Mouse (Mus musculus) CH12.LX (cell line): ENCODE measurements around the gene Gm44511. TPM values are rescaled to one million over a fixed set of nuclear protein-coding genes. Genes with fewer than 3 reads are reported as not detected.
A peak's percentile ranks its signal among the peaks of the same experiment; 100 is the strongest.
"Not testable (repeated sequence)": the region's sequence is repeated elsewhere in the genome, so short reads cannot be mapped to it uniquely, and the experiment has no call there.

ENCODE experiments used
- DNase-seq: peaks from one replicate; pipeline ENCODE4 v3.0.0-alpha.2; 2013; ENCODE audit errors: extremely low read depth
- H3K27ac ChIP-seq: 2 replicates; pipeline ENCODE4 v1.5.1; 2012; ENCODE audit warnings: low read depth, mild to moderate bottlenecking, control low read depth, moderate library complexity; ENCODE audit not compliant: insufficient read depth
- H3K27me3 ChIP-seq: replicated peaks from 2 replicates; pipeline ENCODE3; 2012; ENCODE audit warnings: inconsistent platforms
- H3K36me3 ChIP-seq, 2 experiments: replicated peaks in 1 of 2; 2 replicates each; pipeline versions ENCODE3 to v1.6.1; 2012; ENCODE audit warnings: inconsistent platforms in 1 of 2, low read length in 1 of 2, mild to moderate bottlenecking in 1 of 2, mixed read lengths in 1 of 2, moderate library complexity in 1 of 2; ENCODE audit not compliant: control insufficient read depth in 1 of 2, insufficient read depth in 1 of 2
- H3K4me1 ChIP-seq, 2 experiments: 2 replicates each; pipeline ENCODE4 v1.6.1; 2012; ENCODE audit warnings: inconsistent platforms in 1 of 2, moderate library complexity in 1 of 2; ENCODE audit not compliant: insufficient read depth in 2 of 2, control insufficient read depth in 1 of 2
- H3K4me2 ChIP-seq: 2 replicates; pipeline ENCODE4 v1.6.1; 2012; ENCODE audit warnings: low read depth, mild to moderate bottlenecking, control low read depth; ENCODE audit not compliant: poor library complexity, insufficient read depth, severe bottlenecking
- H3K4me3 ChIP-seq, 3 experiments: fragments of 150-350 bp in 1 of 3; sonication (generic) in 1 of 3; replicated peaks in 1 of 3; 2 replicates each; pipeline versions ENCODE3 to v1.5.1; 2011 to 2012; ENCODE audit warnings: low read depth in 2 of 3, low read length in 2 of 3, mild to moderate bottlenecking in 2 of 3, moderate library complexity in 2 of 3, control low read depth in 1 of 3, improper control_type of control experiment in 1 of 3, inconsistent platforms in 1 of 3, mixed read lengths in 1 of 3; ENCODE audit not compliant: poor library complexity in 1 of 3
- H3K79me2 ChIP-seq: replicated peaks from 2 replicates; pipeline ENCODE4 v1.6.1; 2012; ENCODE audit warnings: mild to moderate bottlenecking, moderate library complexity; ENCODE audit not compliant: control insufficient read depth, poor library complexity, insufficient read depth, severe bottlenecking; ENCODE audit errors: extremely low read depth
- H3K9ac ChIP-seq: 2 replicates; pipeline ENCODE4 v1.6.1; 2012; ENCODE audit warnings: low read depth, mild to moderate bottlenecking, control low read depth, moderate library complexity; ENCODE audit not compliant: insufficient read depth
- H3K9me3 ChIP-seq: replicated peaks from 2 replicates; pipeline ENCODE3; 2012; ENCODE audit warnings: low read length, inconsistent platforms, mixed read lengths
- CHD1 ChIP-seq: IDR thresholded peaks from 2 replicates; pipeline ENCODE4 v1.6.1; 2012; ENCODE audit warnings: low read depth, low read length, improper control_type of control experiment, inconsistent platforms
- CTCF ChIP-seq, 2 experiments: IDR thresholded peaks in 1 of 2; conservative IDR thresholded peaks in 1 of 2; 2 replicates each; pipeline ENCODE4 v1.5.1; 2011 to 2012; ENCODE audit warnings: low read depth in 2 of 2, low read length in 2 of 2, improper control_type of control experiment in 1 of 2, inconsistent platforms in 1 of 2, mild to moderate bottlenecking in 1 of 2, moderate library complexity in 1 of 2
- EP300 ChIP-seq: IDR thresholded peaks from 2 replicates; pipeline ENCODE4 v1.6.1; 2011; ENCODE audit warnings: low read length, improper control_type of control experiment
- ETS1 ChIP-seq: conservative IDR thresholded peaks from 2 replicates; pipeline ENCODE4 v1.6.1; 2012; ENCODE audit warnings: low read depth, mild to moderate bottlenecking, inconsistent platforms, low read length, improper control_type of control experiment, moderate library complexity
- IRF4 ChIP-seq: IDR thresholded peaks from 2 replicates; pipeline ENCODE4 v1.6.1; 2014; ENCODE audit warnings: low read depth, mild to moderate bottlenecking, inconsistent platforms, low read length, improper control_type of control experiment
- KAT2A ChIP-seq: IDR thresholded peaks from 2 replicates; pipeline ENCODE4 v1.6.1; 2012; ENCODE audit warnings: low read length, improper control_type of control experiment, inconsistent platforms; ENCODE audit not compliant: insufficient replicate concordance
- MAZ ChIP-seq: IDR thresholded peaks from 2 replicates; pipeline ENCODE4 v1.6.1; 2012; ENCODE audit warnings: low read depth, mild to moderate bottlenecking, inconsistent platforms, low read length, improper control_type of control experiment, moderate library complexity
- NELFE ChIP-seq: IDR thresholded peaks from 2 replicates; pipeline ENCODE4 v1.6.1; 2011; ENCODE audit warnings: low read depth, low read length, improper control_type of control experiment
- PAX5 ChIP-seq: IDR thresholded peaks from 2 replicates; pipeline ENCODE4 v1.6.1; 2012; ENCODE audit warnings: low read length, inconsistent platforms, mixed read lengths
- TBP ChIP-seq: conservative IDR thresholded peaks from 2 replicates; pipeline ENCODE4 v1.6.1; 2011; ENCODE audit warnings: low read depth, low read length, improper control_type of control experiment
- TCF12 ChIP-seq: IDR thresholded peaks from 2 replicates; pipeline ENCODE4 v1.6.1; 2014; ENCODE audit warnings: low read depth, mild to moderate bottlenecking, inconsistent platforms, low read length, improper control_type of control experiment
- USF1 ChIP-seq: IDR thresholded peaks from 2 replicates; pipeline ENCODE4 v1.6.1; 2014; ENCODE audit warnings: low read depth, mild to moderate bottlenecking, inconsistent platforms, low read length, improper control_type of control experiment
- USF2 ChIP-seq: conservative IDR thresholded peaks from 2 replicates; pipeline ENCODE4 v1.6.1; 2011; ENCODE audit warnings: low read depth, low read length, improper control_type of control experiment
- ZC3H11A ChIP-seq: IDR thresholded peaks from 2 replicates; pipeline ENCODE4 v1.6.1; 2012; ENCODE audit warnings: low read depth, mild to moderate bottlenecking, inconsistent platforms, low read length, improper control_type of control experiment
- ZKSCAN1 ChIP-seq: IDR thresholded peaks from 2 replicates; pipeline ENCODE4 v1.6.1; 2012; ENCODE audit warnings: low read depth, inconsistent platforms, low read length, improper control_type of control experiment, borderline replicate concordance
- dilution Hi-C: fragments of 300-500 bp; cut with MboI; formaldehyde crosslinking; loops from 2 replicates; pipeline ENCODE4 v1.14.3; 2020; ENCODE audit warnings: low sequenced_read_pairs; ENCODE audit not compliant: extremely low pct_unique_long_range_greater_than_20kb, extremely low pct_ligation_motif_present
- in situ Hi-C: fragments of 300-500 bp; cut with MboI; formaldehyde crosslinking; loops from 3 replicates; pipeline ENCODE4 v1.14.3; 2019; ENCODE audit warnings: low sequenced_read_pairs, low pct_ligation_motif_present, low pct_unique_long_range_greater_than_20kb, mixed read lengths
- polyA plus RNA-seq: library from polyadenylated mRNA; unstranded; fragments of >175 nt; gene quantifications from 2 replicates; pipeline ENCODE4 v1.2.1, GENCODE M21; 2012; ENCODE audit warnings: low read depth; ENCODE audit not compliant: insufficient read length
- total RNA-seq, 2 experiments: library from RNA; depleted of rRNA; stranded (reverse); fragments of 300-350 nt in 1 of 2; fragments of >200 nt in 1 of 2; gene quantifications; 2 replicates each; pipeline ENCODE4 v1.2.3; 2012 to 2014

Gene Gm44511
- total and polyA plus RNA-seq, 3 experiments: not detected

- Histone ChIP-seq H3K79me2 (no peaks in the 10 kb centered on the region), H3K4me2 (peak overlapping the region; percentile 45; the same call in 1 of the 2 replicates), H3K9me3 (no peaks in the 10 kb centered on the region), H3K27me3 (no peaks in the 10 kb centered on the region), H3K4me1 (peaks cover 6 to 17% of the 10 kb centered on the region in 2 experiments; a peak in 3 of 4 replicates), H3K36me3 (no peaks in the 10 kb centered on the region), H3K9ac (no peak overlapping the region), H3K4me3 (no peak overlapping the region), H3K27ac (no peak overlapping the region)
- TF ChIP-seq ETS1 (no peak), USF2 (no peak), EP300 (no peak), MAZ (no peak), KAT2A (no peak), ZC3H11A (no peak), USF1 (no peak), TCF12 (no peak), TBP (no peak), NELFE (no peak), ZKSCAN1 (no peak), IRF4 (no peak), CHD1 (no peak), PAX5 (no peak), CTCF (conservative IDR thresholded peaks at IDR 0.05 in 1 of 2, IDR thresholded peaks at IDR 0.05 in 1 of 2; ENCODE audit: low read depth in 2 of 2, low read length in 2 of 2) (no peak)
- in situ Hi-C loops (no loop called here), dilution Hi-C loops (no loop called here)
- no peak for DNase-seq
These were observed 66.7 kb downstream of the Gm44511 start for GRCm38 (mm10) chr6:128759221-128759950.

DNA sequence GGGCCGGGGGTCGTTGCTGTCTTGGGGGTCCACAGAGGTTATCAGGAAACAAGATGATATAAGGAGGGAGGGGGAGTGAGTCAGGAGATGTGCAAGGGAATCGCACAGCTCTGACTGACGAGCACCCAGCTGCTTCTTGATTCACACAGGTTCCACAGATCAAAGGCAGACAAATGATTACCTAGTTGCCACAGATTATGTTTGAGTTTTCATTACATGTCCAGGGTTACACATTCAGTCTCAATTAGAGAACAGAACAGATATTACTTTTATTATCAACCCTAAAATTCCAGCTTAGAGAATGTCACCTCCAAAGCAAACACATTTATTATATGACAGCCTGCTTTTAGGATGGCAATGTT is 70.7 kb downstream of the Gm44511 start:
- in situ Hi-C loops, H3K9me3 ChIP-seq, H3K9ac ChIP-seq, H3K79me2 ChIP-seq, DNase-seq, H3K4me2 ChIP-seq, H3K4me3 ChIP-seq, dilution Hi-C loops, H3K4me1 ChIP-seq, H3K36me3 ChIP-seq, H3K27me3 ChIP-seq, H3K27ac ChIP-seq: not testable (repeated sequence)

GRCm38 (mm10) chr6:128754748-128755401 is 71.2 kb downstream of the Gm44511 start:
- H3K9me3 ChIP-seq, in situ Hi-C loops, H3K4me1 ChIP-seq, H3K4me2 ChIP-seq, DNase-seq, H3K36me3 ChIP-seq, dilution Hi-C loops, H3K27me3 ChIP-seq, H3K4me3 ChIP-seq, H3K9ac ChIP-seq, H3K27ac ChIP-seq, H3K79me2 ChIP-seq: not testable (repeated sequence)

DNA sequence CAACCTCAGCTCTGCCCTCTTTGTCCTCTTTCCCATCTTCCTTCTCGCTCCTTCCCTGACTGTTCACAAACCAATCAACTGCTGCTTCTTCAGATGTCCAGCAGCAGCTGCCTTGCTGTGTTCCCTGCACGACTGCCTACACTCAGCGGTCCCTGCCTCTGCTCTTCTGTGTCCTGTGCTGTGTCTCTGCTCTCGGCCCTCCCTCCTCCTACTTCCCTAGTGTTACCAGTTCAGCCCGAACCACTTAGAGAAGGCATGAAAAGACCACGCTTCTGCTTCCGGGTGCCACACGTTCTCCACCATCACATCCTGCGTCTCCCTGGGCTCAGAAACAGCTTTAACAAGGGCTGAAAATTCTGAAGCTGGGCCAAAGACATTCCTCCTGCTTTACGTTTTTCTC is 71.8 kb downstream of the Gm44511 start:
- H3K4me3 ChIP-seq, H3K36me3 ChIP-seq, H3K4me1 ChIP-seq, H3K4me2 ChIP-seq, DNase-seq, H3K79me2 ChIP-seq, in situ Hi-C loops, H3K9me3 ChIP-seq, H3K9ac ChIP-seq, H3K27ac ChIP-seq, H3K27me3 ChIP-seq, dilution Hi-C loops: not testable (repeated sequence)
